Mouse (Mus musculus) lung, postnatal 0 days (tissue): Measurements from ENCODE around the gene Ywhaq. TPM values are rescaled to one million over a fixed set of nuclear protein-coding genes. Genes with fewer than 3 reads are reported as not detected.

ENCODE experiments used
- ATAC-seq: fragments of 200-750 bp; cut with Nextera tagmentation; 2 replicates; pipeline ENCODE4 v1.8.0; 2017; ENCODE audit warnings: moderate library complexity
- DNase-seq: peaks from one replicate; pipeline ENCODE4 v3.0.0-alpha.2; 2016; ENCODE audit warnings: low spot score
- H3K27ac ChIP-seq: fragments of 300-500 bp; sonication (generic); 2 replicates; pipeline ENCODE4 v1.5.1; 2014; ENCODE audit warnings: antibody characterized with exemption, mild to moderate bottlenecking, low read length, mixed read lengths
- H3K27me3 ChIP-seq: fragments of 300-500 bp; sonication (generic); replicated peaks from 2 replicates; pipeline ENCODE4 v1.6.1; 2014; ENCODE audit warnings: low read length, mixed read lengths; ENCODE audit not compliant: insufficient read depth
- H3K36me3 ChIP-seq: fragments of 300-500 bp; sonication (generic); 2 replicates; pipeline ENCODE4 v1.6.1; 2014; ENCODE audit warnings: low read length, mixed read lengths; ENCODE audit not compliant: insufficient read depth
- H3K4me1 ChIP-seq: fragments of 300-500 bp; sonication (generic); 2 replicates; pipeline ENCODE4 v1.6.1; 2014; ENCODE audit warnings: antibody characterized with exemption, low read depth, low read length, mixed read lengths; ENCODE audit not compliant: insufficient read depth
- H3K4me2 ChIP-seq: fragments of 300-500 bp; sonication (generic); replicated peaks from 2 replicates; pipeline ENCODE4 v1.6.1; 2014; ENCODE audit warnings: low read depth, mild to moderate bottlenecking, low read length, moderate library complexity, mixed read lengths
- H3K4me3 ChIP-seq: fragments of 300-500 bp; sonication (generic); 2 replicates; pipeline ENCODE4 v1.5.1; 2014; ENCODE audit warnings: low read depth, low read length
- H3K9ac ChIP-seq: fragments of 300-500 bp; sonication (generic); replicated peaks from 2 replicates; pipeline ENCODE4 v1.6.1; 2014; ENCODE audit warnings: low read depth, mild to moderate bottlenecking
- H3K9me3 ChIP-seq: fragments of 300-500 bp; sonication (generic); 2 replicates; pipeline ENCODE4 v1.6.1; 2016; ENCODE audit warnings: low read length, mixed read lengths
- CTCF ChIP-seq: IDR thresholded peaks from 2 replicates; pipeline ENCODE4 v1.5.1; 2016; ENCODE audit warnings: antibody characterized with exemption, mild to moderate bottlenecking
- EP300 ChIP-seq: IDR thresholded peaks from 2 replicates; pipeline ENCODE4 v1.6.1; 2016; ENCODE audit warnings: antibody characterized with exemption, mild to moderate bottlenecking, control low read depth
- WGBS: fragments of 180-500 bp; shearing (Covaris S2); extraction: QIAGEN DNeasy Blood & Tissue Kit; methylation state at CpG from one replicate; pipeline ENCODE4 v1.1.7; 2014; 5-methylcytosine and 5-hydroxymethylcytosine counted together
- polyA plus RNA-seq: library from polyadenylated mRNA; unstranded; fragments of >200 nt; fragmentation: Nextera tagmentation; extraction: Ambion mirVana; gene quantifications from 2 replicates; pipeline ENCODE4 v1.2.1, GENCODE M21; 2015

The Ywhaq gene
- polyA plus RNA-seq, result 395 and 416 TPM in 2 replicates

DNA sequence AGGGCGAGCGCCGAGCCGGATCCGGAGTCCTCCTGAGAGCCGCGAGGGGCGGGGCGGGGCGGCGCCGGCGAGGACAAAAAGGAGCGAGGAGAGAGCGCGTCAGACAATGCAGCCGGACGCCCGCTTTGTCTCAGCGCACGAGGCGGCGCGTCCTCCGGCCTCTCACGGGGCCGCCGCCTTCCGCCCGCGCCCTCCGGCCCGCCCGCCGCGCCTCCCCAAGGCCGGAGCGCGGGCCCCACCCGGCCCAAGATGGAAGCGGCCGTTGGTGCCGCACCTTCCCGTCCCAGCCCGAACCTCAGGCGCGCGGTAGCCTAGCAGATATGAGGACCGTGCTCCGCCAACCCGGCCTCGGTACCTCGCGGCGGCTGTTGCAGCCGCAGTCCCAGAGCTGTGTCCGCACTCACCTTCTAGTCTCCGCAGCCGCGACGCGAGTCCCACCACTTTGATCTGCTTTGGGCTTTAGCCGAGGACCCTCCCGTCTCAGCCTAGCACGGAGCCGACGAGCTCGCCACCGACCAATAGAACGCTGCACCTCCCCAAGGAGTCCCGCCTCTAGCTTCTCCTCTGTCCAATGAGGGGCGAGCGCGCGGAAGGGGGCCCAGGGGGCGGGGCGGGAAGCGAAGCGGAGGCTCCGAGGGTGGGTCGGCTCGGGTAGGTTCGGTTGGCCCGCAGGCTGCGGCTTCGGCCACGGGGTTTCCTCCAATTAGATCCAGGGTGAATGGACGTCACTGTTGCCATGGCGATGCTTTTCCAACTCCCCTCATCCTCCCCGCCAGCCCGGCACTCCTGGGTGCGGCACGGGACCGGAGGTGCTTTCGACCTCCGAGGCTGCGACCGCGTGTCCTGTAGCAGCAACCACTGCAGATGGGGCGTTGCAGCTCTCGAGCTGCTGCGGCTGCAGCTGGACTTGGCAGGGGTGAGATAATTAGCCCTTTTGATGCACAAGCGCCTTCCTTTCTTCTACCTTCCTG is at the start of gene Ywhaq:
Gene Ywhaq (minus strand): TSS at position 538 of the 971 bp plus-strand sequence.
- H3K27ac ChIP-seq, result peak within 1 kb of the TSS; percentile 97
- peak; percentile 99 for DNase-seq
- TF ChIP-seq EP300 (0 out of 2 replicates have a peak, but pooled peaks have one; percentile 24), CTCF (no peak)
- H3K9ac ChIP-seq, result peak within 1 kb of the TSS; percentile 75
- H3K27me3 ChIP-seq, result no peaks in the 10 kb centered on the region
- H3K36me3 ChIP-seq, result 0 out of 2 replicates have a peak, but pooled peaks cover 4% of the 10 kb centered on the region
- WGBS, result under 1% methylated on average over 68 of the region's 103 CpGs
- peak within 1 kb of the TSS; percentile 78 for H3K4me2 ChIP-seq
- peak; percentile 98 for ATAC-seq
- H3K4me3 ChIP-seq, result peak within 1 kb of the TSS; percentile 77
- 0 out of 2 replicates have a peak, but pooled peaks cover 3% of the 10 kb centered on the region for H3K4me1 ChIP-seq
- H3K9me3 ChIP-seq, result no peaks in the 10 kb centered on the region

DNA sequence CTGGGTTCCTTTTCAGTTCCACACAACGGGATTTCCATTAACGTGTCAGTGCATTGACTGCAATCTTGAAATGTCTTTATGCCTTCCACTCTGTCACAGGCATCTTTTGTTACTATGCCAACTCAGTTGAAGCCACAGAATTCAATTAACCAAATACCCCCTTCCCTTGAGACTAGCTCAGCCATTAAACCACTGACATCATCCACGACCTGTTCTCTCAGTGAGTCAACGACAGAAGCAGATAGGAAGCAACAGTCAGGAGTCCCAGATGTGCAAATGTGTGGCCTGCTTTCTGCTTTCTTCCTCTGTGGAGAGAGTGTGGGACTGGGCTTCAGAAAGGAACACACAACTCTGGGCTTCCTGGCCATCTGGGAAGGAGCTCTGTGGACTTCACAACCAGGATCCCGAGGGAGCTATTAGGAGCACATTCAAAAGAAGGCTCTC is 46.0 kb upstream of the Ywhaq start:
- H3K27me3 ChIP-seq, result no peaks in the 10 kb centered on the region
- H3K27ac ChIP-seq, result no peak overlapping the region
- H3K4me3 ChIP-seq, result no peak overlapping the region
- H3K9me3 ChIP-seq, result no peaks in the 10 kb centered on the region
- H3K9ac ChIP-seq, result no peak overlapping the region
- DNase-seq, result no peak
- ATAC-seq, result no peak
- H3K36me3 ChIP-seq, result no peaks in the 10 kb centered on the region
- no peaks in the 10 kb centered on the region for H3K4me1 ChIP-seq
- TF ChIP-seq CTCF (no peak), EP300 (no peak)
- no peak overlapping the region for H3K4me2 ChIP-seq
- 58% methylated on average over 5 of the region's 5 CpGs for WGBS

DNA sequence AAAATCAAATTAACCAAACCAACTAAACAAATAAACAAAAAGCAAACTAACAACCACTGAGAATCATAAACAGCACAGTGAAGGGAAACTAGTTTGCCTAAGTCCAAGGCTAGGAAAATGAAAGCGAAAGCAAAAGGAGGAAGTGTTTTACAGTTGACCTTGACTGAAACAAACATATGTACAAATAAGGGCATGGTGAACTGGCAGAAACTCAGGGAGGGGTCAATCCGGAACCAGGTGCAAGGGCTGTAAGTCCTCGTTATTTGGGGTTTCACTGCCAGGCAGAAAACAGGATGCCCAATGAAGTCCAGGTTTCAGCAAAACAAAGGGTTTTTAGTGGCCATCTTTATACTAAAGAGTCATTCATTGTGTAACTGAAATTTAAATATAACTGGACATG is 45.2 kb upstream of the Ywhaq start:
- no peak overlapping the region for H3K27ac ChIP-seq
- H3K4me1 ChIP-seq, result no peaks in the 10 kb centered on the region
- TF ChIP-seq EP300 (no peak), CTCF (no peak)
- no peak overlapping the region for H3K4me2 ChIP-seq
- no peak for ATAC-seq
- H3K9ac ChIP-seq, result no peak overlapping the region
- no peaks in the 10 kb centered on the region for H3K27me3 ChIP-seq
- no peak overlapping the region for H3K4me3 ChIP-seq
- no peaks in the 10 kb centered on the region for H3K9me3 ChIP-seq
- no peaks in the 10 kb centered on the region for H3K36me3 ChIP-seq
- WGBS, result 73% methylated on average over 3 of the region's 3 CpGs
- peak; percentile 22 for DNase-seq

DNA sequence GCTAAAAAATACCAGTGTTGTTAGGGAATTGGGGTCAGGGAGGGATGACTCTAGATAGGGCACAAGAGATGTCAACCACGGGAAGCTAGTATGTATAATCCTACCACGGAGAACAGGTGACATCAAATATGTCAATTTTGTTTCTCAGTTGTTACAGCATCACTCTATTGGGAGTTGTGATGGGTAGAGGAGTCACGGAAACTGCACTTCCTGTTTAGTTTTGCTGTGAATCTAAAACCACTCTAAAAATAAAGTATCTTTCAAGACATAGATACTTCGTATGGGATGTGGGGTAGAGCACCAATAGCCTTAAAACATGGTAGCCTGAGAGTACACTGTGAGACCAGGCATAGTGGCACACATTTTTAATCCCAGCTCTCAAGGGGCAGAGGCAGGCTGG is 42.2 kb upstream of the Ywhaq start:
- TF ChIP-seq EP300 (no peak), CTCF (no peak)
- Histone ChIP-seq H3K27me3 (no peaks in the 10 kb centered on the region), H3K27ac (no peak overlapping the region), H3K36me3 (no peaks in the 10 kb centered on the region), H3K9me3 (no peaks in the 10 kb centered on the region), H3K4me2 (no peak overlapping the region), H3K4me3 (no peak overlapping the region), H3K9ac (no peak overlapping the region), H3K4me1 (no peaks in the 10 kb centered on the region)
- 67% methylated on average over 4 of the region's 4 CpGs for WGBS
- DNase-seq (no peak), ATAC-seq (no peak)

DNA sequence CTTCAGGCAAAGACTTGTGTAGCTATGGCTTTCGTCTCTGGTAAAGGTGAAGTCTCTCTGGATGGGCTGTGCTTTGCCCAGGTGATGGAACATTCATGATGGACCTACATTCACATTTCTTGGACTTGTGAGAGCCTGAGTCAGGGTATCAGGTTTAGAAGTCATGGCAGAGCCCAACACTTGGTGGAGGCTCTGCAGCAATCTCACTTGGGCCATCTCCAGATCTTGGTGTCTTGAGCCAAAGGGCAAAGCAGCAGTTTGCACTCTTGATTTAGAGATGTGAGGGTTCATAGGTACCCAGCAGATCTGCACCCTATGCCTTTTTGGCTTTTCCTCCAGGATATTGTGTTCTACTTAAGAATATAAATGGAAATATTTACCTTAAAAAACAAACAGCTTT is 38.6 kb upstream of the Ywhaq start:
- ATAC-seq (no peak), DNase-seq (no peak)
- H3K4me2 ChIP-seq, result no peak overlapping the region
- H3K27me3 ChIP-seq, result no peaks in the 10 kb centered on the region
- H3K9me3 ChIP-seq, result no peaks in the 10 kb centered on the region
- H3K4me3 ChIP-seq, result no peak overlapping the region
- no peaks in the 10 kb centered on the region for H3K4me1 ChIP-seq
- WGBS, result 84% methylated on average over 1 of the region's 1 CpGs
- no peak for TF ChIP-seq CTCF
- no peak overlapping the region for H3K9ac ChIP-seq
- no peak overlapping the region for H3K27ac ChIP-seq
- H3K36me3 ChIP-seq, result no peaks in the 10 kb centered on the region

DNA sequence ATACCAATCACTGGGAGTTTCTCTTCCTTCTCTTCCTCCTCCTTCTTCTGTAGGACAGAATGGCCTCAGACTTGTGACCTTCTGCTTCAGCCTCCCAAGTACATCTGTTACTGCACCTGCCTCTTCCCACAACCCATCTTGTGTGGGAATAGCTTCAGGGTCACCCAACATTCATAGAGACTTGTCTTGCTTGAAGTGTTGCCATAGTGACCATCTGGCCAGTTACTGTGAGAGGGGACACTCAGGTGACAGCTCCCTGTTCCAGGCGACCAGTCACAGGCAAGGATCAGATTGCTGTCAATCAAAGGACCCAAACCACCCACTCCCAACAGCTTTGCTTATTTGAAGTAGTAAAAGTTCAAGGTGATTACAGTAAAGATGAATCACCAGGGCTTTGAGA is 34.3 kb upstream of the Ywhaq start:
- ATAC-seq, result no peak
- no peak for DNase-seq
- Histone ChIP-seq H3K36me3 (no peaks in the 10 kb centered on the region), H3K4me3 (no peak overlapping the region), H3K9ac (no peak overlapping the region), H3K27ac (no peak overlapping the region), H3K4me1 (no peaks in the 10 kb centered on the region), H3K27me3 (no peaks in the 10 kb centered on the region), H3K4me2 (no peak overlapping the region), H3K9me3 (no peaks in the 10 kb centered on the region)
- TF ChIP-seq CTCF (no peak), EP300 (no peak)
- 20% methylated on average over 1 of the region's 1 CpGs for WGBS
